Mouse (Mus musculus) gastrocnemius, adult 2 months (tissue): Measurements from ENCODE around the gene Trcg1. TPM values are rescaled to one million over a fixed set of nuclear protein-coding genes. Genes with fewer than 3 reads are reported as not detected.
A peak's percentile ranks its signal among the peaks of the same experiment; 100 is the strongest.

Experiments
- DNase-seq: peaks from one replicate; pipeline ENCODE4 v3.0.0; 2022
- H3K27ac ChIP-seq: fragments of 200-600 bp; 2 replicates; pipeline ENCODE4 v1.8.1; 2022; ENCODE audit warnings: mild to moderate bottlenecking
- H3K4me3 ChIP-seq: fragments of 200-600 bp; 2 replicates; pipeline ENCODE4 v1.8.1; 2022; ENCODE audit warnings: mild to moderate bottlenecking, moderate library complexity
- CTCF ChIP-seq: fragments of 200-600 bp; IDR thresholded peaks from 2 replicates; pipeline ENCODE4 v1.8.1; 2022; ENCODE audit warnings: antibody characterized with exemption, mild to moderate bottlenecking, moderate library complexity
- intact Hi-C: fragments of 180-260 bp; cut with DNase I; formaldehyde crosslinking; loops from one replicate; pipeline ENCODE4 v1.15.1; 2025
- total RNA-seq, 2 experiments: library from RNA; stranded (reverse); gene quantifications; 2 replicates each; pipeline ENCODE4 v1.2.3; 2021

The Trcg1 gene
- total RNA-seq, 2 experiments from 2014 or later, result not detected

DNA sequence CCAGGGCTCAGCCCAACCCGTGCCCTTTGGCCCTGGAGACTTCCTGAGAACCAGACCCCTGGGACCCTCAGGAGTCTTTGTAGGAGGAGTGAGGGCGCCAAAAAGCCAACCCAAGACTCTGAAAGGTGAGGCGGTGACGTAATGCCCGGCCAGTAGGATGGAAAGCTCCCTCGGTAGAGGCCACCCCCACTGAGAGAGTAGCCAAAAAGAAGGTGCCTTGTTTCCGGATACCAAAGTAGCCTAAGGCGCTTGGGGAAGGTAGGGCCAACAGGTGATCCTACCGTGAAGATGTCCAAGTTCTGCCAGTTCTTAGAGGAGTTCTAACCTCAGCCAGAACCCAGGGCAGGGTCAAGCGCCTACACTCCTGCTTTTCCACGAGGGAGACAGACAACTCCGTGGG, 24.6 kb downstream of the Trcg1 start:
- DNase-seq, result no peak
- Histone ChIP-seq H3K27ac (peak overlapping the region; percentile 88), H3K4me3 (peak overlapping the region; percentile 95)
- intact Hi-C loops, result loop anchor here (1.0 kb wide), 1 partner anchor 172 kb away; no protein-coding TSS in a partner anchor
- TF ChIP-seq CTCF, result no peak

GRCm38 (mm10) chr9:57261516-57261912, 25.2 kb downstream of the Trcg1 start:
- Histone ChIP-seq H3K27ac (peak overlapping the region; percentile 88), H3K4me3 (peak overlapping the region; percentile 95)
- intact Hi-C loops, result no loop called here
- no peak for TF ChIP-seq CTCF
- peak; percentile 76 for DNase-seq

DNA sequence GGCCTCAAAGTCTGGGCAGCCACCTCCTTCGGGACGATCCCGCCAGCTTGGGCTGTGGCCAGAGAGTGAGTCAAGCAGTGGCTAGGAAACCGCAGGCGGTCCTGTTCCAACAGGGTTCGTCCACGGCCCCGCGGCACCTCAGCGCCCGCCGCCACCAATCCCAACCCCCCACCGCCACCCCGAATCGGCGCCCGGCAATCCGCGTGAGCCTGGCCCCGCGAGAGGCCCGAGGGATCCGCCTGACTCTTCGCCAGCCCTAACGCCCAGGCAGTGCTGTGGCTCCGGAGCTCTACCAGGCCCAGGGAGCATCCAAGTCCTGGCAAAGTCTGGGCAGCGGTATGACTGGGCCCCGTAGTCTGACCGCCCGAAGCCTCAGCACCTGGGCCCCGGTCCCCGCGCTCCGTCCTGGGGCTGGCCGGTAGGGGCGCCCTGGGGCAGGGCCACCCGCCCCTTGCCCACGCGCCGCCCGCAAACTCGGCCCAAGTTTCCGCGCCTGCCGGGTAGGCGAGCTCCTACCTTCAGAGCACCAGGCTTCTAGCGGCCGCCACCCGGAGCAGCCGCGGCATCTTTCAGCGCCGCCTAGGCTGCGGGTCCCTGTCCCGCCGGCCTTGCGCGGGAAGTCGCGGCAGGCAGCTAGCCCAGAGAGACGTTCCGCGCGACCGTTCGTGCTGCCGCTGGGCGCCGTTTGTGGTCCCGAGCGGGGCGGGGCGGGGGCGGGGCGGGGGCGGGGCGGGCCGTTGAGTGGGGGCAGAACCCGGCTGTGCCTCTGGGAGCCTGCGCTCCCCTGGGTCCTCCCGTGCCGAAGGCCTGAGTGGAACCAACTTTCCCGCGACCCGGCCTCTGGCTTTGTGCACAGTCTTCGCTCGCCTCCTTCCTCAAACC, 25.8 kb downstream of the Trcg1 start, which contains the start of gene 1700017B05Rik:
Gene 1700017B05Rik, minus strand, starts transcription at position 700 of the 882 bp plus-strand sequence.
- intact Hi-C loops, result no loop called here
- Histone ChIP-seq H3K4me3 (peak within 1 kb of the TSS; percentile 95), H3K27ac (peak within 1 kb of the TSS; percentile 88)
- peak; percentile 84 for DNase-seq
- peak; percentile 71 for TF ChIP-seq CTCF

DNA sequence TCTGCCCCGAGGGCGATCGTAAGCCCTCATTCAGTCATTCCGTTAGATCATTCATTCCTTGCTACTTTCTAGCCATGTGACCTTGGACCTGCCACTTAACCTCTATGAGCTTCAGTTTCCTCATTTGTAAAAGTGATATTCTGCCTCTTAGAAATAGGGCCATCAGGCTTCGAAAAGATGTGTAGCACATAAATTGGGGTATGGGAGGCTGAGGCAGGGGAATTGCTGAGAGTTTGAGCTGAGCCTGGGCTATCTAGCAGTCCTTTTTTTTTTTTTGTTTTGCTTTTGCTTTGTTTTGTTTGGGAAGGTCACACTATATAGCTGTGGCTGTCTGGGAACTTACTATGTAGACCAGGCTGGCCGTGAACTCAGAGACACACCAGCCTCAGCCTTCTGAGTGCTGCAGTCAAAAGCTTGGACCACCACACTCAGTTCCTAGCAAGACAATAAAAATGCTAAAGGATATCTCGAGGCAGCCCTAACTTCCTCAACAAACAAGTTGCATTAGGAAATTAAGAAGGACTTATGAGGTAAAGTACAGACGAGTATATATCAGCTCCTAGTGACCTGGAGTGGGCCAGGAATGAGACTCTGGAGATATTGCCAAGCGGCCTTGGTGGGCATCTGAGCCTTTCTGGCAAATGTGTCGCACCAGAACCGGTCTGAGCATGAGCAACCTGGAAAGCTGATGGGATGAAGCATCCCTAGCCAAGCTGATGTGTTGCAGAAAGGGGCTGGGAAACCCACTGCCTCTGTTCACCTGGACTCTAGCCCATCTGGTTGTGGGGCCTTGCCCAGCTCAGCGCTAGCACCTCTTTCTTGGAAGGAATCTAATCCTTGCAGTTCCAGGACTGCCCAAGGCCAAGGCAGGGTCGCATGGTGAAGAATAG, 26.7 kb downstream of the Trcg1 start:
- intact Hi-C loops, result no loop called here
- TF ChIP-seq CTCF, result no peak
- H3K27ac ChIP-seq, result peak overlapping the region; percentile 88

DNA sequence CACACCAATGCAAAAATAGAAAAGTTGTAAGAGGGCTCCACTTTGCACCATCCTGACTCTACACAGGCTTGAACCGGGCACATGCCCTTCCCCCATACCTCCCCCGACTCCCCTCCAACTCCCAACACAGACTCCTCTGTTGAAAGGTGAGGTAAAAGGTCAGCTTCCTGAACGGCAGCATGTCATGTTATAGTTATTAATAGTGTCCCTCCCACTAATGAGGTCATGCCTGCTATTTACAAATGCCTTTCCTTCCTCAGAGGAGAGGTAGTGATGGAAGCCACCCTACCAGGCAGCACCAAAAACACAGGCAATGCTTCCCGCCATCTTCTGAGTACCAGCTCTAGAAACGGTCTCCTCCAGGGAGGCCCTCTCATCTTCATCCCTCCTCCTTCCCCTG, 28.8 kb downstream of the Trcg1 start:
- no peak overlapping the region for H3K27ac ChIP-seq
- no peak for TF ChIP-seq CTCF
- H3K4me3 ChIP-seq, result peak overlapping the region; percentile 24; the same call in 1 of the 2 replicates
- DNase-seq, result no peak
- intact Hi-C loops, result no loop called here

More for the DNA sequence above, 26.7 kb downstream of the Trcg1 start:
- no peak for DNase-seq
- H3K4me3 ChIP-seq, result peak overlapping the region; percentile 95

- no peak for TF ChIP-seq CTCF
- intact Hi-C loops, result no loop called here
- Histone ChIP-seq H3K4me3 (no peak overlapping the region), H3K27ac (no peak overlapping the region)
- DNase-seq, result no peak
These were observed 31.1 kb downstream of the Trcg1 start for GRCm38 (mm10) chr9:57267421-57267820.

DNA sequence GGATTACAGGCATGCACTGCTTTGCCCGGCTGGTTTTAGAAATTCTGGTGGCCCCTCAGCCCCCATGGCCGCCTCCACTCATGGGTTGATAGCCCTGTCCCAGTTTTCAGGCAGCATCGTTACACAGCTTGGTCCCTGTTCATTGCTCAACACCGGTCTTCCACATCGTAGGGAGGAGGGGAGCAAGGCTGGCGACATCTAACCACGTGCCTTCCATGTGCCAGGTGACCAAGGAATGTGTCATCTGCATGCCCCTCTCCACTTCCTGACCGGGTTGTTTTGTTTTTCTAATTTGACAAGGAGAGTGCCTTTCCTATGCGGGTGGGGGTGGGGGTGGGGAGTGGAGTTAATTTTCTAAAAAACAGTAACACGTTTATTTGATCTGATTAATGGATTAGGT, 31.7 kb downstream of the Trcg1 start:
- no peak for TF ChIP-seq CTCF
- Histone ChIP-seq H3K27ac (no peak overlapping the region), H3K4me3 (no peak overlapping the region)
- intact Hi-C loops, result no loop called here
- no peak for DNase-seq

GRCm38 (mm10) chr9:57268575-57268974, 32.2 kb downstream of the Trcg1 start:
- intact Hi-C loops, result no loop called here
- no peak for DNase-seq
- Histone ChIP-seq H3K27ac (no peak overlapping the region), H3K4me3 (no peak overlapping the region)
- TF ChIP-seq CTCF, result peak; percentile 7; the same call in 1 of the 2 replicates

- intact Hi-C loops, result no loop called here
- peak; percentile 10 for DNase-seq
- Histone ChIP-seq H3K4me3 (no peak overlapping the region), H3K27ac (no peak overlapping the region)
- TF ChIP-seq CTCF, result no peak
These were observed 33.0 kb downstream of the Trcg1 start for GRCm38 (mm10) chr9:57269384-57269783.

- no peak overlapping the region for H3K27ac ChIP-seq
- H3K4me3 ChIP-seq, result no peak overlapping the region
- TF ChIP-seq CTCF, result no peak
- no peak for DNase-seq
- intact Hi-C loops, result no loop called here
These were observed 34.0 kb downstream of the Trcg1 start for GRCm38 (mm10) chr9:57270399-57270798.

GRCm38 (mm10) chr9:57271081-57271480, 34.7 kb downstream of the Trcg1 start:
- TF ChIP-seq CTCF, result no peak
- Histone ChIP-seq H3K27ac (no peak overlapping the region), H3K4me3 (no peak overlapping the region)
- intact Hi-C loops, result no loop called here
- DNase-seq, result no peak

DNA sequence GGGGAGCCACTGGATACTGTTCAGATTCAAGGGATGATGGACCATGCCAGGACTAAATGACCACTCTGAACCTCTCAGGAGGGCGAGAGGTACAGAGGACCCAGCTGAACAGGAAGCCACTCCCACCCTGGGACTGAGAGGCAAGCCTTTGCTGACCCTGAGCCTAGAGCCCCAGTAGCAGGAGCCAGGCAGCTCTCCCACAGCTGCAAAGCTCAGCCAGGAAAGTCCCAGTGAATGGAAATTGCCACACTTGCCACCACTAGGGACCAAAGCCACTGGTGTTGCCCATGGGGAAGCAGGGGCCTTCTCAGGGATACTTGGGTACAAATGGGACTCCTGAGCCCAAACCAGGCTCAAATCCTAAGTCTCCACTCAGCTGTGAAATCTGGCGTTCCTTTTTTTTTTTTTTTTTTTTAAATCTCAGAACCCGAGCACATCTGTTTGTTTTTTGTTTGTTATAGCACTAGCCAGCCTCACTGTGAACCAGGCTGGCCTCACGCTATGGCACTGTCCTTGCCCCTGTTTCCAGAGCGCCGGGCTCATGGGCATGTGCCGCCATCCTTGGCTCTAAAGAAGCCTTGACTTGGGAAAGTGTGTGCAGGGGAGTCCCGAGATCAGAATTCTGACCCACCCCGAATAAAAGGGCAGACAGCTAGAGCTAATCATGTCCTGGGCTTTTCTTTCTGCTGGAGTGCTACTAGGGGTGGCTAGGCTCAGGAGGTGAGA, 35.6 kb downstream of the Trcg1 start:
- Histone ChIP-seq H3K27ac (no peak overlapping the region), H3K4me3 (no peak overlapping the region)
- intact Hi-C loops, result no loop called here
- no peak for TF ChIP-seq CTCF
- no peak for DNase-seq
